Mouse (Mus musculus) ovary, postnatal 14 days (tissue): ENCODE measurements around the gene Rarg.
A peak's percentile ranks its signal among the peaks of the same experiment; 100 is the strongest.
"Not testable (repeated sequence)": the region's sequence is repeated elsewhere in the genome, so short reads cannot be mapped to it uniquely, and the experiment has no call there.

ENCODE experiments used
- DNase-seq: peaks from one replicate; pipeline ENCODE4 v3.0.0; 2022; ENCODE audit warnings: low spot score

Rarg gene

DNA sequence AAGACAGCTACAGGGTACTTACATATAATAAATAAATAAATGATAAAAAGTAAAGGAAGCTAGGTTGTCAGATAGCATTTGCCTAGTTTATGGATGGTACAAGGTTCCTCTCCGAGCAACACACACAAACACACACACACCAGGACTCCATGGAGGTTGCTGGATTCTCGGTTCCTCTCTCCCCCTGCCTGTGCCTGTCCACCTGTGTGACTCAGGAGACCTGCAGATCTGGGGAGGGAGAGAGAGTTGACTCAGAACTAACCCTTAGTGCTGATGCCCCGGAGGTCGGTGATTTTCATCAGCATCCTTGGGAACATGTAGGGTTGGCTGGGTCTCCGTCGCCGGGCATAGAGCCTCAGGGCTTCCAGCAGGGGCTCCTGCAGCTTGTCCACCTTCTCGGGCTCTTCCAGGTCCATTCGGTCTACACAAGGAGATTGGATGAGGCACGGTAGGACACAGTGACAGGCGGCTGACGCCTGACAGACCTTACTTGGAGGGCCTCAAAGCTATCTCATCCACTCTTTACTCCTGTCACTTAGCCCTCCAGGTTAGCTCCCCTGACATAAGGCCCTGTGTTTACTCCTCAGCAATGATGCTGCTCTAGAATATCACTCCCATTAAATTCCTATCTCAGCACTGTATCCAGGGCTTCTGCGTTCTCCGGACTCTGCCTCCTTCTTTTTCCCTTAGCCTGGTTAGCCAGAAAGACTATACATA is 18.6 kb downstream of the Rarg start:
- DNase-seq = no peak

DNA sequence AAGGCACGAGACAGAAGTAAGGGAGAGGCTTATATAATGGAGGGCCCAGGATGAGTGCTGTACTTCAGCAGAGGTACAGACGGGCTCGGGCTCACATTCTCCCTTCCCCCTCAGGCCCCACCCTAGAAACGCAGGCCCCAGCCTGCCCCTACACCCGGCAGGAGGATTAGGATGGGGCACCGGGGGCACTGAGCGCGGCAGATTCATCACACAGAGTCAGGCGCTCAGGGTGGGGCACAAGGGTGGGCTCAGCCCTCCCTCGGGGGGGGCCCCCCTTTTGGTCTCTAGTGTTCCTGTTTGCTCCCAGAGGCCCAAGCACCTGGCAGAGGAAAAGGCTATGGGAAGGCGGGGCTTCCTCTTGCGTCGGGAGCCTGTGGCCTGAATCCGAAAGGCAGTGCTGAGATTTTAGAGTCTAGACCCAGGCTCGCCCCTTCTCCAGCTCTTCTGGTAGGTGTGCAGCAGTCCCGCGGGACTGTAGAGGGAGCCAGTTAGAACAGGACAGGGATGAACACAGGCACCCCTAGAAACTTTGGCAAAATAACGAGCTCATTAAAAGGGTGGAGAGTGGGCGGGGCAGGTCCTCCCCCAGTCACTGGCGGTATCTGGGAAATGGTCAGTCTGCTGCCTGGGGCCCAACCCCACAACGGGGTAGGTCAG is 21.8 kb downstream of the Rarg start:
- DNase-seq = no peak

DNA sequence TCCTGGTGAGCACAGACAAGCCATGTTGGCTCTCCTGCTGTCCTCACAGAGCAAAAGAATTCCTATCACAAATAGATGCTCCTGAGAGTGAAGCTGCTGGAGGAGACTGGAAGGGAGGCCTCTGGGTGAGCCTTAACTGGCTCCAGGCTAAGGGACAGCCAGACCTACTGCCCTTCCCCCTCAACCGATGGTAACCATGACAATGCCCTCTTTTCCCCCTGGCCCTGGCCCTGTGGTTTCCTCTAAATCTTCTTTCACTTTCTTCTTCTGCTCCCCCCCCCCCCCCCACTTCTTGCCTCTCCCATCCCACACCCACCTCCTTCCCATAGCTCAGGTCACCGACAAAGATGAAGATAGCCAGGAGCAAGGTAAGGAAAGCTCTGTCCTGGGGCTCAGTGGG is 23.4 kb downstream of the Rarg start:
- no peak for DNase-seq

DNA sequence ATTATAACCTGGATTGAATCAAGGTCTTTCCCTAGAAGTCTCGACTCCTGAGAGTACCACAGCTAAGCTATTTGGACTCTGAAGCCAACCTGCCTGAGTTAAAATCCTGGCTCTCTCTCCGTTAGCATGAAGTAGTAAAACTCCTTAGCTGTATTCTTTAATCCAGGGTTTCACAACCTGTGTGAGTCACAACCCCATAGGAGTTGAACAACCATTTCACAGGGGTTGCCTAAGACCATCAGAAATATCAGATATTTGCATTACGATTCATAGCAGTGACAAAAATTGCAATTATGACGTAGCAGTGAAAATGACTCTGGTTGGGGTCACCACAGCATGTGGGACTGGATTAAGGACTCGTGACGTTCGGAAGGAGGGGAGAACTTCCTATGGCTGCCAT is 24.6 kb downstream of the Rarg start:
- DNase-seq = no peak

DNA sequence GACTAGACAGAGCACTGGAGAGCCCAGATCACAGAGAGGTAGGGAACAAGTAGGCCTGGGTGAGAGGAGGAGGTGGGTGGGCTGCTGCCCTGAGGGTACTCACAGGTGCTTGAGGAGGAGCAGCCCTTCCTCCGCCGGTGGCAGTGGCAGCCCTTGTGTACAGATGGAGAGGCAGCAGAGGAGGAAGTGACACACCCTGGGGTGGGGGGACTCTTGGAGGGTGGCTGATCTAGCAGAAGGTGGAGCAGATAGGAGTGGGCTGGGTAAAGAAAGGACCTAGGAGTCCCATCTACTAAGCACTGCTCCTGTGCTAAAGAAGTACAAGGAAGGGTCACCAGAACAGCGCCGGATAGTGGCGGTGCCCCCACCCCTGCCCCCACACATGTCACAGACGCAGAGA is 25.6 kb downstream of the Rarg start, which contains the start of gene Itgb7:
Gene Itgb7 (minus strand): TSS at position 197 of the 400 bp plus-strand sequence.
- no peak for DNase-seq

DNA sequence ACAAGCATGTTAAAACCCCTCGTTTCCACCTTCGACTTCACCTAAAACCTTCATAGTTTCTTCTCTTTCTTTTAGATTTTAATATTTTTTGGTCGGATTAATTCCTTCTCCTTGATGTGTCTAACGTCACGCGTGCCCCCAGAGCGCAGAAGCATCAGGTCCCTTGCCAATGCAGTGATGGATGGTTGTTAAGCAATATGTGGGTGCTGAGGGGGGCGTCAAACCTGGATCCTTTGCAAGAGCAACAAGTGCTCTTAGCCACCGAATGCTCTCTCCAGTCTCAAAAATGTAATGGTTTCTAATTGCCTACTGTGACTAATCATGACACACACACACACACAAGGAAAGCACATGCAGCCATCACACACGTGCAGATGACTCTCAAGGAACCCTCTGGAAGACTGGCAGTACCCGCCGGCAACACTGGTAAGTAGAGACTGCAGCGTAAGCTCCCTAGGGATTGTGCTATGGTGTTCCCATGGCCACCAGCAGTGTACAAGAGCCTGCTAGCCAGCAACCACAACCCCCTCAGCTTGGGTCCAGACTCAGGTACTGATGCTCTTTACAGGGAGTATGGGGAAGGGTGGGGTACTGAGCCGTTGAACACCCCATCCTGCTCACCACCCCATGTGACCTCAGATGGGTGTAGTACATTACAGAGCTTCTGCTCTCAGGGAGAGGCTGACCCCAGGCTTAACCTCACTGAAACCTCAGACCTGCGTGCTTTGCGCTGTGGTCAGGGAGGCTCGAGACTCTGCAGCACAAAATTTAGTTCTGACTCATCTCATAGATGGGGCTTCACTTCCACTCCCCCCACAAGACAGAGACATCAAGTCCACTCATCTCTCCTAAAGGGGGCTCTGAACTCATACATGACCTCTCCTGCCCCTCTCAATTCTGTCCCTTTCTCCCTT is 26.7 kb downstream of the Rarg start:
- no peak for DNase-seq

DNA sequence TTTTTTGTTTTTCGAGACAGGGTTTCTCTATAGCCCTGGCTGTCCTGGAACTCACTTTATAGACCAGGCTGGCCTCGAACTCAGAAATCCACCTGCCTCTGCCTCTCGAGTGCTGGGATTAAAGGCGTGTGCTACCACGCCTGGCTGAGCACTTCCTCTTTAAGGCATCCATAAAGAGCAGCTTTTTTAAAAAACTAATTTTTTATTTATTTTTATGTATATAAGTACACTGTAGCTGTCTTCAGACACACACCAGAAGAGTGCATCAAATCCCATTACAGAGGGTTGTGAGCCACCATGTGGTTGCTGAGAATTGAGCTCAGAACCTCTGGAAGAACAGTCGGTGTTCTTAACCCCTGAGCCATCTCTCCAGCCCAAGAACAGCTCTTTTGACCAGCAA is 31.7 kb downstream of the Rarg start:
- DNase-seq = not testable (repeated sequence)

DNA sequence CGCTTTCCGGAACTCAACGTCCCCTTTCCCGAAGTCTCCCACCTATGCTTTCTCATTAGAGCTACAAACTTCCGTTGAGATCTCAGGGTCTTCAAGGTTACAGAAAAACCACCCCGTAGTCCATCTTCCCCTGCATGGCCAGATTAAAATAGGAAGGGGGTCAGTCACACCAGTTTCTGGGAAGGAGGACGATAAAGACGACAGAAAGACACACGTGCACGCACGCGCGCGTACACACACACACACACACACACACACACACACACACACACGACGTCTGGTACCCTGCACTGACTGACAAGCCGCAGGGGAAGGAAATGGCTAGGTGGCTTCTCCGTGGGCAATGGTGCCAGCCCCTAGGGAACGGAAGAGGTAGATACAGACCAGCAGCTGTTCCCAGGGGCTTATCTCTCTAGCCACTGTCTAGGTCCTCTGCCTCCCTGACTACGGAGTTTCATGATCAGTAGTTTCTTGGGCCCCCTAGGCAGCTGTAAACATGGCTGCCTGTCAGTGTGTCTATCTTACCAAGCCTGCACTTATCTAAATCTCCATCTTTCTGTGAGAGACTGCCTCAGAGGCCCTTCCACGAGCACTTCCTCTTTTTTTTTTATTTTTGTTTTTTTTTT is 32.2 kb downstream of the Rarg start:
- no peak for DNase-seq

DNA sequence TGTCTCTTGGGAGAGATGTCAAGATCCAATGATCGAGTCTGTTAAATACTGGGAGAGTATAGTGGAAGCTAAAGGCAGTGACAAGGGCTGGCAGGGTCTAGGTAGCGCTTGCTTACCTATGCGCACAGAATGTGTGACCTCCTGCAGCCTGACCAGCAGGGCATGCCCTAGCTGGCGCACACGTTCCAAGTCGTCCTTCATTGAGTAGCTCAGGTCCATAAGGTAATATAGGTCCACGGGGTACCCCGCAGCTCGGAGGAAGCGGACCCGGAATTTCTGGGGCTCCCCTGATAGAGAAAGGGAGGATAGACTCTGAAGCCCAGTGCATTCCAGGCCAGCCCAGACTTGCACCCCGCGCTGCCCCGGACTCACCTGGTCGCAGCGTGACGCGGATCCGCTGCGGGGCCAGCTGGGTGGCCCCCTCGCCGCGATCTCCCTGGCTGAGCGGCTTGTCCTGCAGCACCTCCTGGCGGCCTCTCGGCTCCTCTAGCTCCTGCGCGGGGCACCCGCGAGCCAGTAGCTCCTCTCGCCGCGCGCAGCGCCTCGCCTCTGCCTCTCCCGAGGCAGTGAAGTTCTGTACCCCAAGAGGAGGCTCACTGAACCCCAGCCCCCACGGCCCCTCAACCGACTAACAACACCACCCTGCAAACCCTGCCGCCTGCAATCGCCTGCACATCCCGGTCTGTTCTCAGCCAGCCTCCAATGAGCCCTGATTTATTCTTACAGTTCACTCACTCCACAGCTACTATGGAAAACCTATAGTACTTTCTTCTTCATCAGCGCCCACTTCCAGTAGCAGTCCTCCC is 32.9 kb downstream of the Rarg start:
- DNase-seq = peak; percentile 76

DNA sequence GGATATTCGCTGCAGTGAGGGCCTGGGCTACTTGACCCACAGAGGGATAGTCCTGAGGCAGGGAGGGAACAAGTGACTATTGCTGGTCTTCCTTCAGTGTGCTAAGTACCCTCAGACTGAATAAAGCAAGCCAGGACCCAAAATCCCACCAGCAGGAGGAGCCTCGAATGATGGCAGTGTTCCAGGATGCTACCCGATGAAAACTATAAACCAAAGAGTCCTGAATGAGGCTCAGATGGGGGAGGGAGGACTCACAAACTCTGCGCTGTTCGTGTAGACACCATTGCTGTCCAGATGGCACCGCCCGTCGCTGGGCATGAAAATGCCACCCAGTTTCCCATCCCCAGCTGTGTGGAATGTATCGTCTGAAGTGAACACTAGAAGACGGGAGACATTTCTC is 34.9 kb downstream of the Rarg start:
- DNase-seq = no peak

DNA sequence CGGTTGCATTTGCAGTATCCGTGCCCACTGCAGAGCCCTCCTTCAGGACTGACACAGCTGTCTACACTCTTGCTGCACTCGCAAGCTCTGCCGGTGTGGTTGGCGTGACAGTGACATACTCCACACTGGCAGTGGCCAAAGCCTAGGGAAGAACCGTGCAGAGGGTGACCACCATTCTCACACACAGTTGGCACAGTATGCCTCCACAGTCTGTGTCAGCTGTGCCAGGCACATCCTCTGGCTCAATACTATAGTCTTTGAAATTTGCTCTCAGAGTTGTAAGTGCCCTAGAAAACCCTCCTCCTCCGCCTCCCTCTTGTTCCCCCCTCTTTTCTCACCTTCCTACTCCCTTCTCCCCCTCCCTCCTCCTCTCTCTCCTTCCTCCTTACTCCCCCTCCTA is 40.0 kb downstream of the Rarg start:
- no peak for DNase-seq

DNA sequence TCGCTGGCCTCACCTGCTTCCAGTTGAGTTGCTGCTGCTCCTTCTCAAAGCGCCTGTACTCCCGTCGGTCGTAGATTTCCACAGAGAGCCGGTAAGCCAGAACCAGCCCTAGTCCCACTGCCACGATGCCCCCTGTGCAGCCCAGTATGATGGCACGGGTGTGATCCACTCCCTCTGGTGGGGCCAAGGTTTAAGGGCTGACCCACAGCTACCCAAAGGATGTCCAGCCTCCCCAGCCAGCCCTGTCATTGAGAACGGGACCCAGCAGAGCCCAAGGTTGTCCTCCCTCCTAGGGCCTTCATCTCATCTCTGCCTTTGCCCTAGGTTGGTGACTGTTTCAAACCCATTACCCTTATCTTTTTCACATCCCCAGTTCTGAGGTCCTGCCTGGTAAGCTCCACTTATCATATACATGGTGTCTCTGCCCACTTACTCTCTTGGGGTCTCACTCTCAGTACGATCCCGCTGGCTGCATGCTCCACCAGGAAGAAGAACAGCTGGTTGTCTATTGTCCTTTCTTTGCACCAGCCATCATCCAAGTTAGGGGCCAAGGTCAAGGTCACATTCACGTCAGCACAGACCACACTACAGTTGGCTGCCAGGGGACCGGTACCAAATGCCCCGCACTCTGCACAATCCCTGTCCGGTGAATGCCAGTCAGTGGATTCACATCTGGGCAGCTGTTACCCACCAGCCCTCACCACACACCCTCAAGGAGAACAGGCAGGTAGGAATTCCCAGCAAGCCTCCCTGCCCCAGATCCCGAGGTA is 40.7 kb downstream of the Rarg start:
- no peak for DNase-seq

DNA sequence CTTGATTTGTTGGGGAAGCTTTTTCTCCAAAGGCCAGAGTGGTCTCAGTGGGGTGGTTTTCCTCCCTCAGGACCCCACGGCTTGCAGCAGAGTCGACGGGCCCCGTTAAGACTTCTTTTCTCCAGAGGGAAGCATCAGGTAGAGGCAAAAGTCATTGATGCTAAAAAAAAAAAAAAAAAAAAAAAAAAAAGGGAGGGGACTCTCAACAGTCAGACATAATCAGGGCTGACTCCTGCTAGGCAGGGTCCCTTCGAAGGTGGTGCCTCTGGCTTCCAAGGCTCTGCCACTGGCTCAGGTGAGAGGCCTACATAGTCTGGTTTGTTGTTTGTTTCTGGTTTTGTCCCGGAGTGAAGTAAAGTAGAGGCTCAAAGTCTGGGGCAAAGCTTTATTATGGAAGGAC is 41.7 kb downstream of the Rarg start:
- DNase-seq = no peak

DNA sequence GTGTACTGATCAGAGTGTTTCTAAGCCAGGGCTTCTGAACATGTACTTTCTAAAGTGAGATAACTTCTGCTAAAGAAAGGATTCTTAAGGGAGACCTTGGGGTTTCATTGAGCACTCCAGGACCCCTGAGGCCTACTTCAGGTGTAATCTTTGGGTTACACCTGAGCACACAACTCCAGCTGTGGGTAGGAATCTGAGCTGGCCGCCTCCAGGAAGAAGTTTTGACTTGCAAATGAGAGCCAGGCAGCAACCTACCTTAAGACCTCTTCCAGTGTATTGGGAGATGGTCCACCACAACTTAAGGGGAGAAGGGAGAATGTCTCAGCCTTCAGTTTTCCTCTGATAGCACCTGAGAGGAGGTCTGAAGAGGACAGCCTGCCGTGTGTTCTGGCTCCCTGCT is 43.2 kb downstream of the Rarg start:
- DNase-seq = no peak

DNA sequence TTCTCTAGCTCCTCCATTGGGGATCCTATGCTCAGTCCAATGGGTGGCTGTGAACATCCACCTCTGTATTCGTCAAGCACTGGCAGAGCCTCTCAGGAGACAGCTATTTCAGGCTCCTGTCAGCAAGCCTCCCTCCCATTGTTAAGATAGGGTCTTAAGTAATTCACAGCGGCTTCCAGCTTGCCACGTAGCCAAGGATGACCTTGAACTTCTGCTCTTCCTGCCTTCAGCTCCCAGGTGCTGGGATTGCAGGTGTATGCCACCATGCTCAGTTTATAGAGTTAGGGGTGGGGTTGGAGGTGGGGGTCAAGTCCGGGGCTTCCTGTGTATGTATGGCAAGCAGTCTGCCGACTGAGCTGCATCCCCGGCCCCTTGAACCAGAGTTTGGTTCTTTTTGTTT is 45.4 kb downstream of the Rarg start:
- no peak for DNase-seq

DNA sequence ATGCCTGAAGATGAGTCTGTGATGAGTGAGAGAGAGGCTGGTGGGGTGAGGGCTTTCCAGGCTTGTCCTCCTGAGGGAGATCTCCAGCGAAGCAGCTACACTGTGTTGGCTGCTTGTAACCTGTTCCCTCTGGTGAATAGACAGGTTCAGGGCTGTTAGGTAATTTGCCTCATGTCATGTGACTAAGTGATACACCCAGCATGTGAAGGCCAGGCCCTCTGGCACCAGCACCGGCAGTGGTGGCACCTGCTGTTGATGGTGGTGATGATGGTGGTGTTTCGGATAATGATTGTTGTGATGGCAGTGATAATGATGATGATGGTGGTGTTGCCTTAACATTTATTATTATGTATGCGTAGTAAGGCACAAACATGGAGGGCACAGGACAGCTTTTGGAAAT is 46.5 kb downstream of the Rarg start:
- no peak for DNase-seq

DNA sequence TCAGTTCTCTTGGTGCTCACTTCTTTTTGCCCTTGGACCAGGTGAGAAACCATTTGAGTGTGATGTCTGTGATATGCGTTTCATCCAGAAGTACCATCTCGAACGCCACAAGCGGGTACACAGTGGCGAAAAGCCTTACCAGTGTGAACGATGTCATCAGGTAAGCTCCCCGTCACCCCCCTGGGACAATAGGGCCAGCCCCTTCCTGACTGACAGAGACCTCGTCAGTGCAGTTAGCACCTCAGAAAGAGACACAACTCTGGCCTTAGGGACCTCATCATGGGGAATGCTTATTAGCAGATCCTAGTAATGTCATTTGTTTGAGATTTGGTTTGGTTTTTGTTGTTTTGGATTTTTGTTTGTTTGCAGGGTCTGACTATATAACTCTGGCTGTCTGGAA is 48.2 kb downstream of the Rarg start:
- no peak for DNase-seq

DNA sequence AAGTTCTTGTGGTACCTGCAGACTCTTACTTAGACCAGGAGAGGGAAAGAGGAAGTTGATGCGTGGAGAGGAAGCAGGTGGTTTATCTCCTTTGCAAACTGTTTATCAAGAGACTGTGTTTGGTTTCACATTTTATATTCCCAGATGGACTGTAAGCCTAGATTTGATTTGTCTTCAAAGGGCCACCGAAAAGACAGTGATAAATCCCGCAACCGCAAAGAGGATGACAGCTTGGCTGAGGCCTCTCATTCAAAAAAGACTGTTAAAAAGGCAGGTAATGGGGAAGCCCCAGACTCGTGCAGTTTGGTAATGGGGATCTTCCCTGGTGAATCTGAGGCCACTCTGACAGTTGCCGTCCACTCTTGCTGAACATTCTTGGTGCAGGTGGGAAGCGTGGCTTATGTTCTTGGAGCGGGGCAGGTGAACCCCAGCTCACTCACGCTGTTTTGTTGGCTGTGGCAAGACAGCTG is 49.2 kb downstream of the Rarg start:
- no peak for DNase-seq

DNA sequence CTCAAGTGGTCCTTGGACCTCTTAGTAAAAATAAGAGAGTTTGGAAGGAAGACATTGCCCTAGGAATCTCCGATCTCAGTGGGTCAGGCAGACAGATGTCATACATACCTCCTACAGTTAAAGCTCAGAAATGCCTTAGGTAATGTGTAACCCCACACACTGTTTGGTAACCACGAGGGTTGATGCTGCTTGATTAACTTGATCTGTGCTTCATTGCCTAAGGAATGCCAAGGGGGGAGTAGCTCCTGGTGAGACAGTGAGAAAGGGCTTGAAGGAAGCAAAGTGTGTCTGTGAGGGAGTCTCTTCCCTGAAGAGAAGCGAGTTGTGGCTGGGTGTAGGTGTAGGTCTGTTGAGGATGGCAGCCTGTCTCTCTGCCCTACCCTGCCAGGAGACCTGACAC is 50.0 kb downstream of the Rarg start:
- no peak for DNase-seq

DNA sequence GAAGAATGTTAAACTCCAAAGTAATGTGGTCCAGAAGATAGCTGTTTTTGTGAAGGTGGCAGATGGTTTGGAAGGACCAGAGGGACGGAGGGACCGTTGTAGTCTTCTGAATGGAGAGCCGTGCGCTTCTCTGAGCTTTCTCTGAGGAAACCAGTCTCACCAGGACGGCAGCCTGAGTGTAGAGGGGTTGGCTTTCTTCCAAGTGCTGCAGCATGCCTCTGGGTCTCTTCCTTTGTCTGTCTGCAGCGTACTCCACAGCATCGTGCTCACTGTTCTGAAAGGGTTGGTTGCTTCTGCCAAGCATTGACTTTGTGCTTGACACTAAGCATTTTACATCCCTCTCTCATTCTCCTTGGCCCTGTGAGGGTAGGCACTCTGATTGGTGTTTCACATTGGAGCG is 51.5 kb downstream of the Rarg start:
- DNase-seq = no peak
